22 mouse cellular contexts compared by ENCODE assay signal in the genomic region with DNA sequence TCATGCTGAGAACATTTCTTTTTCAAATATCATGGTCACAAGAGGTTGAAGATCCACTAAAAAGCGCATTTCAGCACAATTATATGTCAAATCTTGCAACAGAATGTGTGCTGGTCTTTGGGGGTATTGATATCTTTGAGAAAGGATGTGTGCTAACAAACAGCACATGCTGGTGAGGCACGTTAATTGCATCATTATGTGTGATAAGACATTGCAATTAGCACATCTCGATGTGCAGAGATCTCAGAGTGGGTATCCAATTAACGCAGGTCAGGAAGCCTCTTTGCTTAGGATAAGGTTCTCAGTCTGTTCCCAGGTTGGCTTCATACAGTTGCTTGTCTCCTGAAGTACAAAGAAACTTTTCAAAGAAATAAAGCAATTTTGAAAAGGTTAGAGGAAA.
"Had no signal": no experiment of that assay in that cellular context is flagged by ENCODE, and none has a peak within 500 bp of the region (broad histone marks: within the 10 kb centered on the region; RNA-seq: fewer than 3 reads in every experiment).

No protein-coding gene starts in this region.

- H3K4me2 ChIP-seq: heart, embryonic 12.5 days; hindbrain, embryonic 13.5 days; hindbrain, embryonic 15.5 days; limb, embryonic 13.5 days; limb, embryonic 15.5 days; liver, embryonic 12.5 days had no signal

- H3K36me3 ChIP-seq: heart, embryonic 10.5 days; heart, embryonic 12.5 days; hindbrain, embryonic 13.5 days; hindbrain, embryonic 15.5 days; limb, embryonic 13.5 days; limb, embryonic 15.5 days; liver, embryonic 12.5 days had no signal

- H3K27ac ChIP-seq: heart, adult 2 months; heart, embryonic 10.5 days; hindbrain, embryonic 13.5 days; hindbrain, embryonic 15.5 days; hindbrain, postnatal 0 days; limb, embryonic 13.5 days; limb, embryonic 15.5 days; liver, embryonic 12.5 days; liver, embryonic 14.5 days had no signal

- H3K4me3 ChIP-seq: heart, adult 2 months; heart, embryonic 10.5 days; heart, embryonic 12.5 days; hindbrain, embryonic 13.5 days; hindbrain, embryonic 15.5 days; limb, embryonic 13.5 days; limb, embryonic 15.5 days; liver, embryonic 12.5 days had no signal

- H3K9me3 ChIP-seq: heart, embryonic 10.5 days; heart, embryonic 12.5 days; hindbrain, embryonic 13.5 days; hindbrain, embryonic 15.5 days; limb, embryonic 13.5 days; limb, embryonic 15.5 days; liver, embryonic 12.5 days had no signal

- DNase-seq: gastrocnemius, postnatal 14 days; gastrocnemius, postnatal 36 days; heart, adult 11 months; heart, adult 2 months; heart, postnatal 10 days; heart, postnatal 36 days; kidney, adult 11 months; kidney, postnatal 10 days; kidney, postnatal 25 days; layer of hippocampus, adult 9-11 months; layer of hippocampus, postnatal 36 days; left cerebral cortex, postnatal 4 days had no signal

- ATAC-seq: hindbrain, postnatal 0 days; intestine, embryonic 16.5 days; liver, embryonic 12.5 days had no signal

- H3K27me3 ChIP-seq: heart, embryonic 12.5 days; hindbrain, embryonic 13.5 days; hindbrain, embryonic 15.5 days; limb, embryonic 13.5 days; limb, embryonic 15.5 days; liver, embryonic 12.5 days had no signal

- H3K9ac ChIP-seq: heart, embryonic 12.5 days; hindbrain, embryonic 13.5 days; hindbrain, embryonic 15.5 days; limb, embryonic 13.5 days; limb, embryonic 15.5 days; liver, embryonic 12.5 days; liver, embryonic 14.5 days had no signal

- H3K4me1 ChIP-seq: heart, embryonic 10.5 days; heart, embryonic 12.5 days; hindbrain, embryonic 13.5 days; hindbrain, embryonic 15.5 days; limb, embryonic 13.5 days; limb, embryonic 15.5 days; liver, embryonic 12.5 days had no signal
